Mouse (Mus musculus): ENCODE results near the gene Ssc5d.

Gene Ssc5d

GRCm38 (mm10) chr7:4919096-4919495 is 6.5 kb upstream of the Ssc5d start:
- no peak for DNase-seq (ENCODE audit: extremely low read depth, low read depth, low spot score)

GRCm38 (mm10) chr7:4919971-4920370 is 5.6 kb upstream of the Ssc5d start:
- DNase-seq (ENCODE audit: extremely low read depth, low read depth, low spot score): no peak

- DNase-seq (ENCODE audit: extremely low read depth, low read depth, low spot score): no peak
Measured at GRCm38 (mm10) chr7:4920496-4920895, 5.1 kb upstream of the Ssc5d start.

GRCm38 (mm10) chr7:4920976-4921823 is 4.4 kb upstream of the Ssc5d start:
- no peak for DNase-seq (ENCODE audit: extremely low read depth, low read depth, low spot score)

GRCm38 (mm10) chr7:4921824-4922482 is 3.6 kb upstream of the Ssc5d start, which contains the start of gene Nat14:
Nat14 (plus strand) TSS chr7:4922028.
- DNase-seq (ENCODE audit: extremely low read depth, low read depth, low spot score): no peak

GRCm38 (mm10) chr7:4922508-4922907 is 3.1 kb upstream of the Ssc5d start:
- no peak for DNase-seq (ENCODE audit: extremely low read depth, low read depth, low spot score)

- DNase-seq (ENCODE audit: extremely low read depth, low read depth, low spot score): no peak
Measured at GRCm38 (mm10) chr7:4922931-4923565, 2.5 kb upstream of the Ssc5d start.

GRCm38 (mm10) chr7:4923586-4924364 is 1.8 kb upstream of the Ssc5d start:
- DNase-seq (ENCODE audit: extremely low read depth, low read depth, low spot score): no peak

GRCm38 (mm10) chr7:4924483-4924882 is 1.1 kb upstream of the Ssc5d start:
- no peak for DNase-seq (ENCODE audit: extremely low read depth, low read depth, low spot score)

- no peak for DNase-seq (ENCODE audit: extremely low read depth, low read depth, low spot score)
Measured at GRCm38 (mm10) chr7:4924891-4925301, 689 bp upstream of the Ssc5d start.

- no peak for DNase-seq (ENCODE audit: extremely low read depth, low read depth, low spot score)
Measured at GRCm38 (mm10) chr7:4926849-4927248, 1.3 kb downstream of the Ssc5d start.

GRCm38 (mm10) chr7:4927711-4928110 is 2.1 kb downstream of the Ssc5d start:
- no peak for DNase-seq (ENCODE audit: extremely low read depth, low read depth, low spot score)

- no peak for DNase-seq (ENCODE audit: extremely low read depth, low read depth, low spot score)
Measured at GRCm38 (mm10) chr7:4928323-4928722, 2.7 kb downstream of the Ssc5d start.

GRCm38 (mm10) chr7:4933103-4933502 is 7.5 kb downstream of the Ssc5d start:
- DNase-seq (ENCODE audit: extremely low read depth, low read depth, low spot score): no peak

- DNase-seq (ENCODE audit: extremely low read depth, low read depth, low spot score): no peak
Measured at GRCm38 (mm10) chr7:4934160-4934914, 8.8 kb downstream of the Ssc5d start.

GRCm38 (mm10) chr7:4936832-4937231 is 11.2 kb downstream of the Ssc5d start:
- DNase-seq (ENCODE audit: extremely low read depth, low read depth, low spot score): no peak

- no peak for DNase-seq (ENCODE audit: extremely low read depth, low read depth, low spot score)
Measured at GRCm38 (mm10) chr7:4937392-4937791, 11.8 kb downstream of the Ssc5d start.

- DNase-seq (ENCODE audit: extremely low read depth, low read depth, low spot score): no peak
Measured at GRCm38 (mm10) chr7:4938456-4938855, 12.9 kb downstream of the Ssc5d start.

GRCm38 (mm10) chr7:4940068-4940479 is 14.5 kb downstream of the Ssc5d start:
- DNase-seq (ENCODE audit: extremely low read depth, low read depth, low spot score): no peak

GRCm38 (mm10) chr7:4942673-4943072 is 17.1 kb downstream of the Ssc5d start:
- no peak for DNase-seq (ENCODE audit: extremely low read depth, low read depth, low spot score)
